Mouse (Mus musculus): ENCODE measurements at regions not wholly inside any gene's neighbourhood (a gene's known extent, or its start where the extent isn't known, plus 50 kb on each side); places are given as distances from the start of the nearest gene placed in this dataset.

DNA sequence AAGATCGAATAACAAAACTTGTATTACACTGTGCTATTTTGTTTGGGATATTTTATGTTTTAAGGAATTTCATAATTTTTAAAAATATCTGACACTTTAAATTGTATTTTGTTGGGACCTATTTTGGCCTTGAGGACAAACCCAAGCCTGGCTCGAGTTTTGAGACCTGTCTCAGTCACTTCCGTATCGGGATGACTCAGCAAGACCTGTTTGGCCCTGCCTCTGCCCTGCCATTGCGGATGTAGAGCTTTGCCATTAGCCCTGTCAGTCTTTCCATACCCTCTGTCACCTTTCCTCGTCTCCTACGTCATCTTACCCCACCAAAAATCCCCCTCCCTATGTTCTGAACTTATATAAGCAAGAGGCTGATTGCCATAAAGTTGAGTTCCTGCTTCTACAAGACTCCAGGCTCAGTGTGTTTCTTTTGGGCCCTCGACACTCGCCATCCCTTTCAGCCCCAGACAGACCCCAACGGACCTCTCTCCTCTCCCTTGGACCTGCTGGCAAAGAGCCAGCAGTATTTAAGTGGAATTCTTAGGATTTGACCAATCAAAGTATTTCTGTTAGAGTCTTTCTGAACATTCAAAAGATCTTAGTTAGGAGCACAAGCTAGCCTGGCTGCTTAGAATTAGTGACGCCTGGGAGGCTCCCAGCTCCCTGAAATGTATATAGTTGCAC is 113.3 kb downstream of the Fam161a start:
- TF ChIP-seq CTCF (conservative IDR thresholded peaks at IDR 0.05; ENCODE audit: low read length): no peak
- TF ChIP-seq POU5F1 (IDR thresholded peaks at IDR 0.05; ENCODE audit: borderline replicate concordance, low read length): no peak
- TF ChIP-seq NANOG (IDR thresholded peaks at IDR 0.05; ENCODE audit: borderline replicate concordance, low read length): no peak
